Mouse (Mus musculus): ENCODE data around the gene Gcdh.
"Not testable (repeated sequence)": the region's sequence is repeated elsewhere in the genome, so short reads cannot be mapped to it uniquely, and the experiment has no call there.

DNA sequence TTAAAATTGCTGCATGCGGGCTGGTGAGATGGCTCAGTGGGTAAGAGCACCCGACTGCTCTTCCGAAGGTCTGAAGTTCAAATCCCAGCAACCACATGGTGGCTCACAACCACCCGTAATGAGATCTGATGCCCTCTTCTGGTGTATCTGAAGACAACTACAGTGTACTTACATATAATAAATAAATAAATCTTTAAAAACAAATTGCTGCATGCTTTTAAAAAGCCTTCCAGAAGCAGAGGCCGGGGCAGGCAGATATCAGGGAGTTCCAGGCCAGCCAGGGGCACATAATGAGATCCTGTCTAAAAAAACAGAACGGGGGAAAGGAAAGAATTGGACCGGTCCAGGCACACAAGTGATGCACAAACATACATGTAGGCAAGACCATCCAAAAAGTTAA, 14.3 kb upstream of the Gcdh start:
- not testable (repeated sequence) for TF ChIP-seq CTCF, POLR2A (IDR thresholded peaks at IDR 0.05; ENCODE audit: insufficient read depth, low read depth, low read length)

All from olfactory bulb, adult 2 months (tissue).